Mouse (Mus musculus) kidney, postnatal 10 days (tissue): ENCODE measurements around the gene Ubap1.

ENCODE experiments used
- DNase-seq: peaks from one replicate; pipeline ENCODE4 v3.0.0; 2021; ENCODE audit warnings: mixed read lengths

Gene Ubap1

DNA sequence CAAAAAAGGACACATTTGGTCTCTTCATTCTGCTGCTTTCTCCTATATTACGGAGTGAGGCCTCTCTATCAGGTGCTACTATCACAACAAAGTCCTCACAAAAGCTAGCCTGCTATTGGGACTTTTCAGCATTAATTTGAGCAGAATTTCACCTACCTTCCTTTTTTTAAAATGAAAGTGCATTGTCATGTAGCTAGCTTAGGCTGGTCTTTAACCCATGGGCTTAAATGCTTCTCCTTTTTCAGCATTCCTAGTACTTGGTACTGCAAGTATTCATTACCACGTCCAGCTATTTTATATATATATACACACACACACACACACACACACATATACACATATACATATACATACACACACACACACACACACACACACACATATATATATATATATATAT, 9.9 kb downstream of the Ubap1 start:
- DNase-seq, result no peak

DNA sequence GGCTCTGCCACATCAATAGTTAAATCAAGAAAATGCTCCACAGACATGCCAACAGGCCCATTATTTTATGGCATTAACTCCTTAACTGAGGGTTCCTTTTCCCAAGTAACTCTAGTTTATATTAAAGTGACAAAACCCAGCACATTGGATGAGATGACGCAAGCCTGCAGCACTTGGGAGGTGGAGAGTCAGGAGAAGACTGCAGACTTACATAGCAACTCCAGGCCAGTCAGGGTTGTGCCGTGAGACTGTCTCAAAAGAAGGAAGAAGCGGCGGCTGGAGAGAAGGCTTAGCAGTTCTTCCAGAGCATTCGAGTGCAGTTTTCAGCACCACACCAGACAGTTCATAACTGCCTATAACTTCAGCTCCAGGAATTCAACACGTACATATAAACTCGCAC, 10.6 kb downstream of the Ubap1 start:
- DNase-seq, result no peak

DNA sequence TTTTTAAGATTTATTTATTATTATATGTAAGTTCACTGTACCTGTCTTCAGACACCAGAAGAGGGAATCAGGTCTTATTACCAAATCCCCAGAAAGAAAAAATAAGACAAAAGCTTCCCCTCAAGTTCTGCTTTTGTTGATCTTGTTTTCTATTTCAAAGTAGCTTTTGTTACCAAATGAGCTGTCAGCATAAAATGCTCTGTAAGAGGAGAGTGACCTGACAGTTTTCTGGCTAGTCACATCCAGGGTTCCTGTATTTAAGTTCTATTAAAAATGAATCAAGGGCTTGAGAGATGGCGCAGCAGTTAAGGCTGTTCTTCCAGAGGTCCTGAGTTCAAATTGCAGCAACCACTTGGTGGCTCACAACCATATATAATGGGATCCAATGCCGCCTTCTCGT, 12.3 kb downstream of the Ubap1 start:
- DNase-seq, result no peak

DNA sequence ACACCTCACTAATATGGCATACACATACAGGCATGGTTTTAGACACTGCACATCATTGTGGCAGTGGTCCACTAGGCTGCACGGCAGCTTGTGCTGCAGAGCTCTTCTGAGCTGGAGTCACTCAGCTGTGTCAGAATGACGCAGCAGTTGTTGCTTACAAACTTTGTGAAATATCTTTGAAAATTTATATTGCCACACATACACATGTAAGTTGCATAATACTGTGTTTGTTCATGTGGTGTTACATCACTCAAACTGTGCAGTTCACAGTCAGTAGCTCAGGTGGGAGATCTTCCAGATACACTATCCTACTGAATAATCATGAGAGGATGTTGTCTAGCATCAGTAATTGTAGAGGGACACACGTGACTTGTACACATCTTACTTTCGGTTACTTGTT, 19.4 kb downstream of the Ubap1 start:
- DNase-seq, result no peak

DNA sequence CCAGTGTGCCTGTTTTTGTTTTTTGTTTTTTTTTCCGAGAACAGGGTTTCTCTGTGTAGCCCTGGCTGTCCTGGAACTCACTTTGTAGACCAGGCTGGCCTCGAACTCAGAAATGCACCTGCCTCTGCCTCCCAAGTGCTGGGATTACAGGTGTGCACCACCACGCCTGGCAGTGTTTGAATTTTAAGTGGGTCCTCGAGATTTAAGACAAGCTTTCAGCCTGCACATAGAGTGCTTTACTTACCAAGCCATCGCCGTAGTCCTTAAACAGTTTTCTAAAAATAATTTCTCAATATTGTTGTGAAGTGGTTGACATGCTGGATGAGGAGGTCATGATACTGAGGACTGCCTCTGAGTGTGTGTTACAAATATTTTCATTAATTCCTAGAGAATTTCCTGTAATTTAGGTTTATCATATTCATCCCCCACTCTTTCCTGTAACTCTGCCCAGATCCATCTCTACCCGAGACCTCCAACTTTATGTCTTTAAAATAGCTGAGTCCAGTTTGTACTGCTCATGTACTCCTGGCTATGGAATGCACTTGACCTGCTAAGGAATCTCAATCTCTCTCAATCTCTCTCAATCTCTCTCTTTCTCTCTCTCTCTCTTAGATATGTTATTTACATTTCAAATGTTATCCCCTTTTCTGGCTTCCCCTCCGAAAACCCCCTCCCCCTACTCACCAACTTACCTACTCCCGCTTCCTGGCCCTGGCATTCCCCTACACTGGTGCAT, 21.1 kb downstream of the Ubap1 start:
- no peak for DNase-seq

DNA sequence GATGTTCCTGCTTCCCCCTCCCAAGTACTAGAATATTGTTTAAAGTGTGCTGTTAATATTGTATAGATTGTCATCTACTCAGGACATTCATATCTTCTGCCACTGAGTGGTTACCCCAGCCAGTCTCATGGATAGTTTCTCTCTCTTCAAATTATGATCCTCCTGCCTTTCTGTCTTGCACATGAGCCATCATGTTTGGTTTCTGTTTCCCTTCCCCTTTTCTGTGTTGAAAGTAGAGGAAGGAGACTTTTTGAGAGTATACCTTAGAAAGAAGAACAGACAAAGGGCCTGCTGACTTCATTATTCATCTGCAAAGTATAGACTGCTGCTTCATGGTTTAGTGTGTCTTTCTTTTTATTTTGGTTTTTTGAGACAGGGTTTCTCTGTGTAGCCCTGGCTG, 28.8 kb downstream of the Ubap1 start:
- DNase-seq, result no peak

DNA sequence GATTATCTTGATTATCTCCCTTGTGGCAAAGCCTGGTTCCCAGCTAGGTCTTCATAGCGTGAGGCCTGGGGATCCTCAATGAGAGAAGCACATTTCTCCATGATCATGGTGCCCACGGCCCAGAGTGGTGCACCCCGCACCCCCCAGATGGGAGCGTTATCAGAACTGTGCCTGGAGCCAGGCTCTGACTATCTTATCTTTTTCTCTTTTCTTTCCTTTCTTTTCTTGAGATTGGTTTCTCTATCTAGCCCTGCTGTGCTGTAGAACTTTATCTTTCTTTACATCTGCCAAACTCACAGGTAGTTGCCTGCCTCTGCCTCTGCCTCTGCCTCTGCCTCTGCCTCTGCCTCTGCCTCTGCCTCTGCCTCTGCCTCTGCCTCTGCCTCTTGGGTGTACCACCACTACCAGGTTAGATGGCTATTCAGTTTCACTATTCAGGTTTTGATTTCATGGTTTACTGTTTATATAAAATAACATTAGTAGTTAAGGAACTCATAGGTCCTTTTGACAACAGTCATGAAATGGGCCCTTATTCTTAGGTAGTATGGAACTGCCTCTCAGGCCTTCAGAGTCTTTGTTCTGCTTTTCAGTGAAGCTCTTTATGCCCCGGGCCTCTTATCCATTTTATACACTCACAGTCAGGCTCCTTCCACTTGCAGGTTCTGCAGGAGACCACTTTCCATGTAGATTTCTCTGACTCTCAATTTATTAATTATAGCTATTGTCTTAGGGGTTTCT, 32.6 kb downstream of the Ubap1 start:
- no peak for DNase-seq

DNA sequence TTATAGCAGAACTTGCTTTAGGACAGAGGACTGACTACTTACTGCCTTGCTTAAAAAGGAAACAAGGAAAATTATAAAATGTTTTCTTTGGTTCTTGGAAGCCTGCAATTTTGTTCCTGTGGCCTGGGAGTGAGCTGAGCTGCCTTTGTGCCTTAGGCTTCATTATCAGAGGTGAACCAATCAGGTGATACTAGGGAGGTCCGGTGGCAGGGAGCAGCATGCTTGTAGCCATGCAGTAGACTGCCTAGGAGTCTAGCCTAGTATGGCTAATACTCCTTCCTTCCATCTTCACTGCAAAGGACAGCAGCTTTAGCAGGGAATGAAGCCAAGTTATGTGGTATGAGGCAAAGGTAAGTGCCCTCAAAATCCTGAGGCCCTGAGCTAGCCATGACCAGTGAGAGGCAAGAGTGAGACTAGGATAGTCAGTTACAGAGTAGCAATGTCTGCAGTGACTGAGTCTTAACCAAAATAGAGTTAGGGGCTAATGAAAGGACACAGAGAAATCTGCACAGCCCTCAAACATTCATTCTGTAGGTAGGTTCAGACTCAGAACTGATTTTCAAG, 37.7 kb downstream of the Ubap1 start:
- no peak for DNase-seq

DNA sequence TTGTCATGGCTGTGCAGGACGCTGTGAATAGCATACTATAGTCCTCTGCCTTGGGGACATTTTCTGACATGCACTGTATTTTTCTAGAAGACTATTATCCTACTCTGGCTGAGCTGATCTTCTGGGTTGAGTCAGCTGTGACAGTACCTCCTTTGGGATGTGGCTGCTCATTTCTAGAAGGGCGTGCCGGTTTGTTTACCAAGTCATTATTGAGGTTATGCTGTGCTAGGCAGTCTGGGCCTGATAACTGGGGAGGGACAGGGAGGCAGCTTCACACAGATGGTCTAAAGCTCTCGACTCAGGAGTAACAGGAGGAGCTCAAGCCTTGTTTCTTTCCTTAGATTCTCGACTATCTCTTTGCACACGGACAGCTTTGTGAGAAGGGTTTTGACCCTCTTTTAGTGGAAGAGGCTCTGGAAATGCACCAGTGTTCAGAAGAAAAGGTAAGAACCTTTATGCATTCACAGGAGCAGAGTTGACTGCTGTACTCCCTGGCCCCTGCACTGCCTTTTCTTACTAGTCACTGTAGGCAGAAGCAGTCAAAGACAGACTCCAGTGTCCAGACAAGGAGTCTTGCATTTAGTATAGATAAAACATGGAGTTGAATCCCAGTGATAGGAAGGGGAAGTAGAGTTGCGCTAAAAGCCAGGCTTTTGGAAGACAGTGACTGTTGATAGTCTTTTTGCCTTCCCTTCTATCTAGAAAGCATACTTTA, 39.1 kb downstream of the Ubap1 start:
- DNase-seq, result no peak

DNA sequence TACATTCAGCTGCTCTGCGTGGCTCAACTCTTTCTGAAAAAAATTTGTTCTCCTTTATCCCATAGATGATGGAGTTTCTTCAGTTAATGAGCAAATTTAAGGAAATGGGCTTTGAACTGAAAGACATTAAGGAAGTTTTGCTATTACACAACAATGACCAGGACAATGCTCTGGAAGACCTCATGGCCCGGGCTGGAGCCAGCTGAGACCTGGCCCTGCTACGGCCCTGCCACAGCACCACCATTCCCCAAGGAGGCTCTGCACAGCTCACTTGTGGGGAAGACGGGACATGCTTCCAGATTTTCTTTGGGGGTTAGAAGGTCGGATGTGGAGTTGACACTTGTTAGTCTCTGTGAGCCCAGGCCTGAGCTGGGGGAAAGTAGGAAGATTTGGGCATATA, 39.8 kb downstream of the Ubap1 start:
- DNase-seq, result no peak

DNA sequence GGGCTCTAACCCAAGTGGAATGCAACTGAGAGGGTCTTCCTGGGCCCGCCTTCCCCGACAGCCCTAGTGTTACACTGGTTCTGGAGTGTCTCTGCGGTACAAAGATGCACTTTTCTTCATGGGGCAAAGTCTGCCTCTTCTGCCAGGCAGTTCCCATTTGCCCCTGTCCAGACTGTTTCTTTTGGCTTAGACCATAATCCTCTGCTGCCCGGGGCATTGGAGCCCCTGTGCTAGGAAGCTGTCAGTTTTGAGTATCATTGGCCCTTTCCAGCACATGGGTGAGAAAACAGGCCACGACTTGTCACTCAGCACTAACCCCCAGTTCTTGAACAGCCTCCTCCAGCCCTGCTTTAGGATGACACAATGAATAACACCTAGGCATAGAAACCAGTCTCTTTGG, 40.4 kb downstream of the Ubap1 start:
- DNase-seq, result no peak

DNA sequence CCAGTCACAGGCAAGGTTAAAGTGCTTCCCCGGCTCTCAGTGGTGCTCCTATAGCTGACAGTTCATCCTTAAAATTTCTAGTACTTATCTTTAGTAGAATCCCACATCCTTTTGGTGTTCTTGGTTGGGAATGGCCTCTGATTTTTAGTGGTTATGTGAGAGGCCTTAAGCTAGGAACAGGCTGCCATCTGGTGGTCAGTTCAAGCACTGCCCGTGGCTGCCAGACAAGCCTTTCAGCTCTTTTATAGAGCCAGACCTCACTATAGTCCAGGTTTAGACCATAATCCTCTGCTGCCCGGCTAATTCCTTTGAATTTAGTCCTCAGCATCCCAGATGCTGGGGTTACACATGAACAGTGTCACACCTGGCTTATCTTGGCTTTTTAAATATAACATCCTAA, 41.3 kb downstream of the Ubap1 start:
- DNase-seq, result peak; percentile 93

DNA sequence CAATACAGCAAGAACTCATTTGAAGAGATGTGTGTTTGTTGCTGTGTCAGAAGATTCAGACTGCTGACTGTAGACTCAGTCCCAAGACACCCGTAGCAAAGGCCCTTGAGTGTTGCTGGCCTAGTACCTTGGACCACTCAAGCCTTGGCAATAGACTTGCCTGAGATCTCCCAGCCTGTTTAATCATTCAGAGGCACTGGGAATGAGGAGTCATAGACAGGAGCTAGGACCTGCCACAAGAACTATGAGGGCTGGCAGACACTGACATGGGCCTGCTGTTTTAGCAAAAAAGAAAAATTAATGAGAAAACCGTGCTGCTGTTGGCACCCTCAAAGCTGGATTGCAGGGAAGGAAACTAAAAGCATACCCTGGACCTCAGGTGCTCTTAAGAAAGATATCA, 42.2 kb downstream of the Ubap1 start:
- no peak for DNase-seq

DNA sequence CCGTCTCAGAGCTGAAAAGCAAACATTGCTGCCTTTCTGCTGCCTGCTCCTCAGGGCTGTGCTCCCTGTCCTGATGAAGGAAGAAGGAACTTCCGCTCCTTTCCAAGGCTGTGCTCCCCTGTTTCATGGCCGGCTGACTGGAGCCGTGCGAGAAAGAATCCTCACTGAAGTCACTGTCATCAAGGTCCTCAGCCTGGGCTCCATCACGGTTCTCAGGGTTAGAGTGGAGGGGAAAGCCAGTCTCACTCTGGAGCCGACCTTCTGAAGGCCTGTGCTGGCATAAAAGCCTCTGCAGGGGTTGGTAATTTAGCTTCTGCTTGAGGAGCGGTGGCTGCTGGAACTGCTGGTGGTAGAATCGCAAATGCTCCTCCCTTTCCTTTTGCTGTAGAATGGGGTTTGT, 45.9 kb downstream of the Ubap1 start:
- no peak for DNase-seq

DNA sequence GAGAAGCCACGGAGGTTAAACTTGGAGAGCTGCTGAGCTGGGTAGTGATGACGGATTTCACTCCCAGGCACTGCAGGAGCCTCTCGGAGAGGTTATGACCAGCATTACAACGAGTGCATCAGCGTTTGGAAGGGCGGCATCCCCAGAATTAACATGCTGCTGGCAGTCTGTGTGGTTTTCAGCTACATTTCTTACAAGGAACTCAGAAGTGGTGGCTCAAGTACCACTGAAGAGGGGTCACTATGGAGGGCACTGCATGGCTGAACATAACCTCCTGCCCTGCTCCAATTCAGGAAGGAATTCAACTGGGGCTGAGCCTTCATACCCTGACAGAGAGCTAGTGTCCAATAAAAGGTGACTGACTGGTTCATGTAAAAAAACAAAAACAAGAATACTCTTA, 49.6 kb downstream of the Ubap1 start:
- no peak for DNase-seq

DNA sequence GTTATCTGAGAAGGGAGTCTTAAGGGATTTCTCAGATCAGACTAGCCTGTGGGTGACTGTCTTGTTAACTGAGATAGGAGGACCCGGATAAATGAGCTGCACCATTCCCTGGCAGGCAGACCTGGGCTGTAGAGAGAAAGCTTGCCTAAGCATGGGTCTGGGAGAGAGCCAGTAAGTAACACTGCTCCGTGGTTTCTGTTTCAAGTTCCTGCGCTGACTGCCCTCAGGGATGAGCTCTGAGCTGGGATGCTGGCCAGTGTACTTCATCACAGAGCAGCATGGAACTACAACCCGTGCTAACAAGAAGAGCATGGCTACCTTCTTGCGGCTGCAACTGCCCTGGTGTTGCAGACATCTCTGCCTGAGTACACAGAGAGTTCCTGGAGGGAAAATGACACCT, 51.1 kb downstream of the Ubap1 start:
- no peak for DNase-seq

DNA sequence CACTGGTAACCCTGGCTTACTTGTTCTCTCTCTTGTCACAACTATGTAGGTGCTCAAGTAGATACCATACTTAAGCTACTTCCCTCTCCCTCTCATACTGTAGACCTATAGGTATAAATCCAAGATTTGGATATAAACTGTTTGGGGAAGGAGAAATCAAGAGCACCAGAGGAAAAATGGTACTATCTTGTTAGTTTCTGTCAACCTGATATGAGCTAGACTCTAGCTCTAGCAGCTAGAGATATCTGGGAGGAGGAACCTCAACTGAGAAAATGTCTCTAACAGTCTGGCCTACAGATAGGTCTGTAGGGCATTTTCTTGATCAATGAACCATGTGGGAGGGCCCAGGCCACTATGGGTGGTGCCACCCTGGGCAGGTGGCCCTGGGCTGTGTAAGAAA, 52.4 kb downstream of the Ubap1 start:
- no peak for DNase-seq

DNA sequence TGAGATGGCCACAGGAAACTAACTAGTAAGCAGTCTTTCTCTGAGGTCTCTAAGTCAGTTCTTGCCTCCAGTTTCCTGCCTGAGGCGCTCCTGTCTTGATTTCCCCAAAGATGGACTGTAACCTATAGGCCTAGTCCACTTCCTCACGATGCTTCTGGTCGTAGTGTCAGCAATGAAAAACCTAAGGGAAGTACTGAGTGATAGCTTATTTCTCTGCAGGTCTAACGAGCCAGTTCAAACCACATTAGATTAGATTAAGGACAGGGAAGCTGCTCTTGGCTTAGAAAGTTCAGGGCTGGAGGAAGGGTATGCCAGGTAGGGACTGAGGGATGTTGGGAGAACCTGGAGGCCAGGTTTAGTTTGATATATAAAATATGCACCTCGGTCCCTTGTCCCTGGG, 52.8 kb downstream of the Ubap1 start:
- DNase-seq, result no peak

DNA sequence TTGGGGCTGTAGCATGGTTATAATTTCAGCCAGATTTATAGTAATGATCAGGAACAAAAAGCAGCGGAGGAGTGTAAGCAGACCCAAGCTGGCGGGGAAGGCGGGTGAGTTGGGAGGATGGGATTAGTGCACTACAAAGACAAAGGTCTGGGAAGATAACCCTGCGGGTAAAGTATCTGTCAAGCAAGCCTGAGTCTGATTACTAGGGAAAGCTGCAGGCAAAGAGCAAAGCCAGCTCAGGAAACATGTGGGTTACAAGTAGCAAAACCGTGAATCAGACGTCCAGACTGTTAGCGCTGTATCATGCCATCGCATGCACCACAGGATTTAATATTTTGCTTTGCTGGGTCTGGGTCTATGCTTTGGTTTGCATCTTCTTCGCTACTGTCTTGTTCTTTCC, 57.8 kb downstream of the Ubap1 start:
- DNase-seq, result no peak

DNA sequence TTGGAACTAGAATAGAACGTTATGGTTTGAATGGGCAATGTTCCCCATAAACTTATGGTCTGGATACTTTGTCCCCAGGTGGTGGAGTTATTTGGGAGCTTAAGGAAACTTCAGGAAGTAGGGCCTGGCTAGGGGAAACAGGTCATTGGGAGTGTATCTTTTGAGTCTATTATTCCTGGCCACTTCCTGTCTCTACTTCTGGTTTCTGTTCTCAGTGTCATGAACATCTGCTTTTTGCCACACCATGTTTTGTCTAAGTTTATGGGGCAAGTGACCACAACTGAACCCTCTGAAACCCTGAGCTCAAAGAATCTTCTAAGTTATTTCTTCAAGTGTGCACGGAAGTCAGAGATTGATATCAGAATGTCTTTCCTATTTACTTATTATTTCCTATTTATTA, 58.6 kb downstream of the Ubap1 start:
- DNase-seq, result no peak

DNA sequence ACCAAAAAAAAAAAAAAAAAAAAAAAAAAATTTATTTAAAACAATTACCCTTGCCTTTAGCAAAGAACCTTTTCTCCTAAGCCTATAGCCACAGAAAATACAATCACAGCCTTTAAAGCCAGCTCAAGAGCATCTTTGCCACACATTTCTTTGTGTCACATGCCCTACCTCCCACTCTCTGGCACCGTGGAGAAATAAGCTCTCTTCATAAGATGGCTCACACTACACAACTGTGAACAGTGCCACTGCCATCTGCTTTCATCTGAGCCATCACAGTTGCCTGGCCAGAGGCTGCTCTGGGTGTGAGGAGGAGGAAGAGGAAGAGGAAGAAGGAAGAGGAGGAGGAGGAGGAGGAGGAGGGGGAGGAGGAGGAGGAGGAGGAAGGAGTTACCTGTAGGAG, 60.5 kb downstream of the Ubap1 start:
- no peak for DNase-seq

DNA sequence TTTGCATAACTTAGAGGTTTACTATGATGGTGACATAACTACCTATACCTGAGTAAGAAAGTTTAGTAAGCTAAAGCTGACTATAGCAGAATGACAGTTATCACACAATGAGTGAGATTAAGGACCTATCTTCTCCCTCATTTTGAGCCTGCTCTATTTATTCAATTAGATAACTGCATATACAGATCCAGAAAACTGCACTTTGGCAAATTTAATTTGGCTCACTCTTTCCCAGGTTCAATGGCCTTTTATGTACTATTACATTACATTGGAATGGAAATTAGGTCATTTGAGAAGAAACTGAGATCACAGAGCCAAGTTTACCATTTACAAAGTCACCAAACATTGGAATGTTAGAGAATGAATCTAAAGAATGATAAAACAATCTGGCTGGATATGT, 68.2 kb downstream of the Ubap1 start:
- DNase-seq, result no peak

DNA sequence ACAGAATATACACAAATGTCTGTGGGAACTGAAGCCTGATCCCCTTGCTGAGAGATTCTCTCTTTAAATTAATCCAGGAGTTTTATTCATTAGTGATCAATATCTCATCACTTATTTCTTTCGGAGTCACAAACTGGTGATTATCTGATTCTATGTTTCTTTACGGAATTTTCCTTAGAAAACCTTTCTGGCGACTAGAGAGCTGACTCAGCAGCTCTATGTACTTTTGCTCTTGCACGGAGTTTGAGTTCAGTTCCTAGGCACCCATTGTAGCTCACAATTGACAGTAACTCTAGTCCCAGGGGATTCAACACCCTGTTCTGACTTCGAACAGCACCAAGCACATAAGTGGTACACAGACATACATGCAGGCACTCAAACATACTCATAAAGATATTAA, 90.1 kb downstream of the Ubap1 start:
- DNase-seq, result no peak
